Mouse (Mus musculus) cortical plate, adult 2 months (tissue): Measurements from ENCODE around the gene Arpp21.

ENCODE experiments used
- CTCF ChIP-seq: fragments of 200-500 bp; IDR thresholded peaks from 2 replicates; pipeline ENCODE4 v1.5.1; 2011; ENCODE audit warnings: mild to moderate bottlenecking, control low read depth, low read length; ENCODE audit not compliant: insufficient read depth; ENCODE audit errors: extremely low read depth
- POLR2A ChIP-seq: fragments of 200-500 bp; IDR thresholded peaks from 2 replicates; pipeline ENCODE4 v1.6.1; 2011; ENCODE audit warnings: mild to moderate bottlenecking, low read length, control low read depth; ENCODE audit not compliant: insufficient read depth; ENCODE audit errors: extremely low read depth

GRCm38 (mm10) chr9:112078903-112079302 lies 156.8 kb downstream of the Arpp21 start:
- TF ChIP-seq CTCF (no peak), POLR2A (no peak)
